Comparison of ENCODE assay signal across 27 mouse cellular contexts in the genomic region with DNA sequence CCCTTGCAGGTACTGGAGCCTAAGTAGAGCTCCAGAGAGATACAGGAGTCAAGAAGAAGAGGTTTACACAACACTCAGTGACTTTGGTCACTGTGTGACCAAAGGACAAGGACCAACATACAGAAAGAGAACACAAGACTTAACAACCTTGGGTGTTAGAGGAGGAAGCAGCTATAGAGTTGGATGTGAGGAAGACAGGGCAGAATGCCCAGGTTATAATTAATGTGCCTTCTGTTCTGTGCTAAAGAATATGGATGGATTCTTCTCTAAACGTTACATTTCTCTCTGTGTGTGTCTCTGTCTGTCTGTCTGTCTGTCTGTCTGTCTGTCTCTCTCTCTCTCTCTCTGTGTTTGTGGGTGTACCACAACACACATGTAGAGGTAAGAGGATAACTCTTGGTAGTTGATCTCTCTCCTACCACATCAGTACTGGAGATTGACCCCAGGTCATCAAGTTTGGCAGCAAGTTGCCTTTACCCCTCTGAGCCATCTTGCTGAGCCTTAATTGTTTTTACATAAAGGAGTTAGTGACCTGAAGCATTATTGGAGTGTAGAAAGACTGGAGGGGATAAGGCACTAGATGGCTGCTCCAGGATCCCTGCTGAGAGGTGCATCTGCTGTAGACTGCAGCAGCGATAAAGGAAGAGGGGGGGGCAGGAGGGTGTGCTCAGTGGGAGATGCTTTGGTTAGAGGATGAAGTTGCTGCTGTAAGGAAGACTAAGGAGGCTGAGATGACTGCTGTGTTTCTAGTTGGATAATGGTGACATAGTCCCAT. TPM values are rescaled to one million over a fixed set of nuclear protein-coding genes. Genes with fewer than 3 reads are reported as not detected.
DNase-seq lines count a peak whose midpoint lies in the region; ATAC-seq and TF ChIP-seq lines count a peak whose summit lies in the region.
"Had no signal": no experiment of that assay in that cellular context is flagged by ENCODE, and none has a peak within 500 bp of the region (broad histone marks: within the 10 kb centered on the region; RNA-seq: fewer than 3 reads in every experiment).

No protein-coding gene starts in this region.

- H3K27ac ChIP-seq in gastrocnemius, adult 2 months = no peak overlapping the region
- H3K27ac ChIP-seq: embryonic facial prominence, embryonic 13.5 days; forebrain, embryonic 12.5 days; heart, embryonic 10.5 days; hindbrain, embryonic 12.5 days had no signal

- no peak for ATAC-seq in inflammation-experienced regulatory T-cells, adult 6 months
- ATAC-seq: activated CD4-positive, CD25-positive, alpha-beta regulatory T cell, adult 4 months; forebrain, embryonic 16.5 days; hindbrain, embryonic 16.5 days; Patski had no signal

- DNase-seq in brain, adult 2 months (ENCODE audit: low read depth, low spot score) = peak; percentile 88
- DNase-seq in cerebellum, adult 11-12 months = peak; percentile 82
- peak; percentile 86 for DNase-seq in cerebellum, adult 9-10 months
- peak; percentile 76 to 85 for DNase-seq in cerebellum, postnatal 25 days
- no peak for DNase-seq in kidney, adult 18-20 months
- no peak for DNase-seq in gastrocnemius, adult 2 months
- DNase-seq in spleen, postnatal 14 days (ENCODE audit: low spot score in 2 of 2) = no peak
- DNase-seq: adrenal gland, postnatal 25 days; gastrocnemius, postnatal 36 days; heart, adult 11 months; heart, postnatal 10 days; heart, postnatal 4 days; kidney, adult 11 months had no signal

- intact Hi-C loops in gastrocnemius, adult 2 months (cut with DNase I) = no loop called here

- no peak for TF ChIP-seq CTCF in gastrocnemius, adult 2 months (IDR thresholded peaks at IDR 0.05)

- no peak overlapping the region for H3K4me3 ChIP-seq in gastrocnemius, adult 2 months
- H3K4me3 ChIP-seq: embryonic facial prominence, embryonic 13.5 days; forebrain, embryonic 12.5 days; heart, embryonic 10.5 days; hindbrain, embryonic 12.5 days had no signal

RNA-seq across cellular contexts. Expression of a gene that starts 3.4 kb away (rescaled TPM):
- polyA plus RNA-seq in inflammation-experienced regulatory T-cells, adult 6 months (2017; shearing (Covaris generic)) = under 1 TPM in 1 of 3 experiments, not detected in 2; 0.12 TPM
- total RNA-seq in gastrocnemius, adult 2 months (2021) = under 1 TPM in 1 of 2 experiments, not detected in 1; 0.06 TPM
- total RNA-seq: gastrocnemius, postnatal 36 days had no signal
- polyA plus RNA-seq: heart, embryonic 14.5 days had no signal

RNA-seq across cellular contexts. Expression of a gene that starts 8.5 kb away (rescaled TPM):
- polyA plus RNA-seq in inflammation-experienced regulatory T-cells, adult 6 months (2017; shearing (Covaris generic)) = not detected
- total RNA-seq in gastrocnemius, adult 2 months (2021) = not detected
- total RNA-seq: common myeloid progenitor, adult 5-6 weeks; gastrocnemius, adult 8-10 months; gastrocnemius, postnatal 36 days; heart, postnatal 10 days; heart, postnatal 4 days had no signal
- polyA plus RNA-seq: embryonic facial prominence, embryonic 13.5 days; heart, embryonic 10.5 days; heart, embryonic 14.5 days; intestine, embryonic 14.5 days; kidney, embryonic 14.5 days had no signal

RNA-seq across cellular contexts. Expression of a gene that starts 38.7 kb away (rescaled TPM):
- 1 to 10 TPM; 4.9 to 6.3 (median 5.7) TPM for polyA plus RNA-seq in inflammation-experienced regulatory T-cells, adult 6 months (2017; shearing (Covaris generic))
- total RNA-seq in gastrocnemius, adult 2 months (2021) = 1 to 10 TPM; 3.8 to 3.9 TPM

RNA-seq across cellular contexts. Expression of a gene that starts 39.7 kb away (rescaled TPM):
- polyA plus RNA-seq in inflammation-experienced regulatory T-cells, adult 6 months (2017; shearing (Covaris generic)) = under 1 TPM in 2 of 3 experiments, not detected in 1; 0.12 to 0.52 TPM
- total RNA-seq in gastrocnemius, adult 2 months (2021) = 1,000 to 10,000 TPM in 1 of 2 experiments, 100 to 1,000 TPM in 1; 838 to 1,060 TPM
- total RNA-seq: common myeloid progenitor, adult 5-6 weeks had no signal

Comparison
In these comparisons a context has a peak if more than half of its experiments do, and no peak if none do; other contexts are left out.
1. DNase-seq: peak in brain, adult 2 months (single experiment), cerebellum, adult 11-12 months (single experiment), cerebellum, adult 9-10 months (single experiment) and cerebellum, postnatal 25 days (2 of 2); none in kidney, adult 18-20 months (single experiment), gastrocnemius, adult 2 months (single experiment) and spleen, postnatal 14 days (0 of 2).